Mouse (Mus musculus) MEL (cell line): Measurements from ENCODE around the gene Plekhh3. TPM values are rescaled to one million over a fixed set of nuclear protein-coding genes. Genes with fewer than 3 reads are reported as not detected.
A peak's percentile ranks its signal among the peaks of the same experiment; 100 is the strongest.

ENCODE experiments used
- DNase-seq: peaks from one replicate; pipeline ENCODE4 v3.0.0; 2011; ENCODE audit warnings: low read depth, low spot score
- H3K27ac ChIP-seq: 2 replicates; pipeline ENCODE4 v1.5.1; 2012; ENCODE audit warnings: low read depth, mild to moderate bottlenecking, control low read depth, low read length, moderate library complexity; ENCODE audit not compliant: control insufficient read depth
- H3K27me3 ChIP-seq, 2 experiments: fragments of 150-350 bp in 1 of 2; sonication (generic) in 1 of 2; 2 replicates each; pipeline ENCODE4 v1.6.1; 2012; ENCODE audit warnings: low read length in 2 of 2, mild to moderate bottlenecking in 2 of 2, improper control_type of control experiment in 1 of 2, moderate library complexity in 1 of 2; ENCODE audit not compliant: insufficient read depth in 2 of 2, control insufficient read depth in 1 of 2
- H3K36me3 ChIP-seq, 2 experiments: 2 replicates each; pipeline ENCODE4 v1.6.1; 2012 to 2014; ENCODE audit warnings: low read length in 2 of 2, improper control_type of control experiment in 1 of 2, inconsistent platforms in 1 of 2, mild to moderate bottlenecking in 1 of 2; ENCODE audit not compliant: insufficient read depth in 2 of 2, control insufficient read depth in 1 of 2
- H3K4me1 ChIP-seq, 2 experiments: fragments of 150-350 bp in 1 of 2; sonication (generic) in 1 of 2; 2 replicates each; pipeline ENCODE4 v1.6.1; 2012; ENCODE audit warnings: low read length in 2 of 2, improper control_type of control experiment in 1 of 2, mild to moderate bottlenecking in 1 of 2; ENCODE audit not compliant: insufficient read depth in 2 of 2, control insufficient read depth in 1 of 2
- H3K4me3 ChIP-seq, 2 experiments: fragments of 150-350 bp in 1 of 2; sonication (generic) in 1 of 2; 2 replicates each; pipeline ENCODE4 v1.5.1; 2012; ENCODE audit warnings: low read depth in 2 of 2, low read length in 2 of 2, mild to moderate bottlenecking in 2 of 2, moderate library complexity in 2 of 2, control low read depth in 1 of 2, improper control_type of control experiment in 1 of 2; ENCODE audit not compliant: control insufficient read depth in 1 of 2, insufficient read depth in 1 of 2
- H3K79me2 ChIP-seq: 2 replicates; pipeline ENCODE4 v1.6.1; 2012; ENCODE audit warnings: mild to moderate bottlenecking, low read length, moderate library complexity; ENCODE audit not compliant: control insufficient read depth, poor library complexity, insufficient read depth
- H3K9ac ChIP-seq: 2 replicates; pipeline ENCODE4 v1.6.1; 2012; ENCODE audit warnings: low read depth, mild to moderate bottlenecking, control low read depth, low read length, moderate library complexity; ENCODE audit not compliant: control insufficient read depth, poor library complexity, severe bottlenecking
- H3K9me3 ChIP-seq: fragments of 150-350 bp; sonication (generic); replicated peaks from 2 replicates; pipeline ENCODE4 v1.6.1; 2012; ENCODE audit warnings: mild to moderate bottlenecking, low read length, improper control_type of control experiment, moderate library complexity; ENCODE audit not compliant: insufficient read depth
- BHLHE40 ChIP-seq: IDR thresholded peaks from 2 replicates; pipeline ENCODE4 v1.6.1; 2012; ENCODE audit warnings: low read depth, mild to moderate bottlenecking, inconsistent platforms, low read length, improper control_type of control experiment, borderline replicate concordance
- CTCF ChIP-seq, 3 experiments: IDR thresholded peaks in 2 of 3; conservative IDR thresholded peaks in 1 of 3; 2 replicates each; pipeline ENCODE4 v1.5.1; 2011 to 2012; ENCODE audit warnings: low read length in 3 of 3, low read depth in 2 of 3, mild to moderate bottlenecking in 2 of 3, improper control_type of control experiment in 1 of 3, inconsistent platforms in 1 of 3, mixed read lengths in 1 of 3, moderate library complexity in 1 of 3; ENCODE audit not compliant: control insufficient read depth in 1 of 3, insufficient read depth in 1 of 3, poor library complexity in 1 of 3, severe bottlenecking in 1 of 3
- ETS1 ChIP-seq: IDR thresholded peaks from 2 replicates; pipeline ENCODE4 v1.6.1; 2012; ENCODE audit warnings: low read depth, mild to moderate bottlenecking, inconsistent platforms, low read length, improper control_type of control experiment, moderate library complexity
- GABPA ChIP-seq: IDR thresholded peaks from 2 replicates; pipeline ENCODE4 v1.6.1; 2012; ENCODE audit warnings: low read depth, mild to moderate bottlenecking, inconsistent platforms, low read length, improper control_type of control experiment, moderate library complexity
- KAT2A ChIP-seq: conservative IDR thresholded peaks from 2 replicates; pipeline ENCODE4 v1.6.1; 2012; ENCODE audit warnings: low read depth, low read length, improper control_type of control experiment, inconsistent platforms
- MAX ChIP-seq: IDR thresholded peaks from 2 replicates; pipeline ENCODE4 v1.6.1; 2011; ENCODE audit warnings: low read length, improper control_type of control experiment
- MAZ ChIP-seq: IDR thresholded peaks from 2 replicates; pipeline ENCODE4 v1.6.1; 2012; ENCODE audit warnings: low read depth, mild to moderate bottlenecking, inconsistent platforms, low read length, improper control_type of control experiment
- MXI1 ChIP-seq: IDR thresholded peaks from 2 replicates; pipeline ENCODE4 v1.6.1; 2011; ENCODE audit warnings: mild to moderate bottlenecking, low read depth, low read length, improper control_type of control experiment
- MYB ChIP-seq: IDR thresholded peaks from 2 replicates; pipeline ENCODE4 v1.6.1; 2011; ENCODE audit warnings: mild to moderate bottlenecking, low read depth, low read length, improper control_type of control experiment
- MYC ChIP-seq: IDR thresholded peaks from 2 replicates; pipeline ENCODE4 v1.6.1; 2011; ENCODE audit warnings: low read depth, mild to moderate bottlenecking, low read length, improper control_type of control experiment, moderate library complexity
- POLR2AphosphoS2 ChIP-seq: IDR thresholded peaks from 2 replicates; pipeline ENCODE4 v1.6.1; 2011; ENCODE audit warnings: low read length, improper control_type of control experiment
- RAD21 ChIP-seq: IDR thresholded peaks from 2 replicates; pipeline ENCODE4 v1.6.1; 2011; ENCODE audit warnings: mild to moderate bottlenecking, low read depth, low read length, improper control_type of control experiment
- SIN3A ChIP-seq: IDR thresholded peaks from 2 replicates; pipeline ENCODE4 v1.6.1; 2012; ENCODE audit warnings: low read length, improper control_type of control experiment, inconsistent platforms
- TAL1 ChIP-seq: IDR thresholded peaks from 2 replicates; pipeline ENCODE4 v1.6.1; 2012; ENCODE audit warnings: mild to moderate bottlenecking, inconsistent platforms, low read length, moderate library complexity, mixed read lengths
- TBP ChIP-seq: IDR thresholded peaks from 2 replicates; pipeline ENCODE4 v1.8.0; 2011; ENCODE audit warnings: low read depth, low read length, improper control_type of control experiment
- UBTF ChIP-seq: IDR thresholded peaks from 2 replicates; pipeline ENCODE4 v1.6.1; 2012; ENCODE audit warnings: low read depth, mild to moderate bottlenecking, inconsistent platforms, low read length, improper control_type of control experiment, moderate library complexity, borderline replicate concordance; ENCODE audit not compliant: insufficient read depth
- USF1 ChIP-seq: IDR thresholded peaks from 2 replicates; pipeline ENCODE4 v1.6.1; 2014; ENCODE audit warnings: low read depth, mild to moderate bottlenecking, inconsistent platforms, low read length, improper control_type of control experiment, moderate library complexity
- ZC3H11A ChIP-seq: IDR thresholded peaks from 2 replicates; pipeline ENCODE4 v1.6.1; 2012; ENCODE audit warnings: low read depth, mild to moderate bottlenecking, inconsistent platforms, low read length, improper control_type of control experiment
- ZMIZ1 ChIP-seq: IDR thresholded peaks from 2 replicates; pipeline ENCODE4 v1.6.1; 2012; ENCODE audit warnings: low read depth, mild to moderate bottlenecking, inconsistent platforms, low read length, improper control_type of control experiment, moderate library complexity
- ZNF384 ChIP-seq: IDR thresholded peaks from 2 replicates; pipeline ENCODE4 v1.6.1; 2012; ENCODE audit warnings: low read depth, mild to moderate bottlenecking, inconsistent platforms, low read length, improper control_type of control experiment
- polyA plus RNA-seq, 2 experiments: library from polyadenylated mRNA; stranded (reverse) in 1 of 2; unstranded in 1 of 2; fragments of >175 nt in 1 of 2; fragments of >200 nt in 1 of 2; gene quantifications; 2 replicates each; pipeline versions ENCODE4 v1.2.1 to v1.2.4; 2012; ENCODE audit warnings: low replicate concordance in 2 of 2, low read depth in 1 of 2; ENCODE audit not compliant: insufficient read length in 2 of 2, insufficient read depth in 1 of 2, missing spikeins in 1 of 2
- total RNA-seq: library from RNA; depleted of rRNA; stranded (reverse); fragments of 300-350 nt; gene quantifications from 2 replicates; pipeline ENCODE4 v1.2.3, GENCODE M21; 2012

The Plekhh3 gene
- total and polyA plus RNA-seq, 3 experiments, result 0.81 to 1.5 TPM; not detected in 1

- H3K27ac ChIP-seq, result no peak overlapping the region
- no peak for TF ChIP-seq TBP
- TF ChIP-seq BHLHE40, result no peak
- TF ChIP-seq TAL1, result no peak
- TF ChIP-seq SIN3A, result no peak
- TF ChIP-seq USF1, result no peak
- no peak for TF ChIP-seq MXI1
- TF ChIP-seq KAT2A, result no peak
- no peak for TF ChIP-seq RAD21
- no peak for TF ChIP-seq UBTF
- no peak for TF ChIP-seq CTCF (IDR thresholded peaks at IDR 0.05 in 2 of 3, conservative IDR thresholded peaks at IDR 0.05 in 1 of 3; ENCODE audit: control insufficient read depth in 1 of 3, insufficient read depth in 1 of 3, low read depth in 2 of 3, low read length in 3 of 3, poor library complexity in 1 of 3, severe bottlenecking in 1 of 3)
- no peak for TF ChIP-seq GABPA
- no peak for TF ChIP-seq MYC
- TF ChIP-seq ETS1, result no peak
- no peak for TF ChIP-seq ZC3H11A
- no peak for TF ChIP-seq MAX
- no peaks in the 10 kb centered on the region; a peak in 1 of 4 replicates for H3K36me3 ChIP-seq
- no peak for DNase-seq
- H3K4me1 ChIP-seq, result peaks cover 3 to 9% of the 10 kb centered on the region in 2 experiments; a peak in 2 of 4 replicates
- no peak overlapping the region for H3K4me3 ChIP-seq
- no peak overlapping the region for H3K9ac ChIP-seq
- H3K9me3 ChIP-seq, result no peaks in the 10 kb centered on the region
- no peaks in the 10 kb centered on the region for H3K79me2 ChIP-seq
- H3K27me3 ChIP-seq, result peaks cover 0 to 2% of the 10 kb centered on the region in 2 experiments; a peak in 2 of 4 replicates
Measured at GRCm38 (mm10) chr11:101152825-101153224, 18.3 kb downstream of the Plekhh3 start.

GRCm38 (mm10) chr11:101151063-101151462, 20.1 kb downstream of the Plekhh3 start:
- DNase-seq, result no peak
- no peak overlapping the region for H3K9ac ChIP-seq
- H3K27me3 ChIP-seq, result no peaks in the 10 kb centered on the region; a peak in 3 of 4 replicates
- H3K4me3 ChIP-seq, result no peak overlapping the region
- H3K4me1 ChIP-seq, result peaks cover 3 to 9% of the 10 kb centered on the region in 2 experiments; a peak in 2 of 4 replicates
- H3K27ac ChIP-seq, result no peak overlapping the region
- no peaks in the 10 kb centered on the region for H3K9me3 ChIP-seq
- H3K36me3 ChIP-seq, result no peaks in the 10 kb centered on the region; a peak in 1 of 4 replicates
- H3K79me2 ChIP-seq, result no peaks in the 10 kb centered on the region
- TF ChIP-seq ETS1 (no peak), MYB (no peak), GABPA (no peak), RAD21 (no peak), MAZ (no peak), SIN3A (no peak), KAT2A (no peak), ZNF384 (peak; percentile 82), MAX (no peak), ZMIZ1 (no peak), BHLHE40 (no peak), CTCF (IDR thresholded peaks at IDR 0.05 in 2 of 3, conservative IDR thresholded peaks at IDR 0.05 in 1 of 3; ENCODE audit: control insufficient read depth in 1 of 3, insufficient read depth in 1 of 3, low read depth in 2 of 3, low read length in 3 of 3, poor library complexity in 1 of 3, severe bottlenecking in 1 of 3) (peak in 1 of 3 experiments; percentile 21; a peak in 1 of 6 replicates), POLR2AphosphoS2 (no peak)
